Mouse (Mus musculus) heart, postnatal 0 days (tissue): ENCODE results near the gene Nup88.

ENCODE experiments used
- CTCF ChIP-seq: IDR thresholded peaks from 2 replicates; pipeline ENCODE4 v1.5.1; 2016; ENCODE audit warnings: antibody characterized with exemption, control low read depth, low read depth
- EP300 ChIP-seq: IDR thresholded peaks from 2 replicates; pipeline ENCODE4 v1.6.1; 2016; ENCODE audit warnings: antibody characterized with exemption, low read depth

- no peak for TF ChIP-seq CTCF
- no peak for TF ChIP-seq EP300
These were observed 34.0 kb upstream of the Nup88 start for GRCm38 (mm10) chr11:71003611-71004315.
